Mouse (Mus musculus) cerebellum, adult 2 months (tissue): ENCODE measurements at regions not wholly inside any gene's neighbourhood (a gene's known extent, or its start where the extent isn't known, plus 50 kb on each side); places are given as distances from the start of the nearest gene placed in this dataset.

Experiments used
- CTCF ChIP-seq: fragments of 200-500 bp; IDR thresholded peaks from 2 replicates; pipeline ENCODE4 v1.5.1; 2011; ENCODE audit warnings: low read depth, mild to moderate bottlenecking, control low read depth, low read length, moderate library complexity, borderline replicate concordance; ENCODE audit not compliant: insufficient read depth
- POLR2A ChIP-seq: fragments of 200-500 bp; IDR thresholded peaks from 2 replicates; pipeline ENCODE4 v1.6.1; 2011; ENCODE audit warnings: low read length, control low read depth, borderline replicate concordance; ENCODE audit not compliant: insufficient read depth

GRCm38 (mm10) chr7:138503986-138504385, 106.5 kb upstream of the Tcerg1l start:
- TF ChIP-seq CTCF = no peak
- TF ChIP-seq POLR2A = no peak
